In genomic region chr7:142537879-142538278, GRCm38 (mm10) we compare ENCODE assay signal across 8 mouse cellular contexts. TPM values are rescaled to one million over a fixed set of nuclear protein-coding genes. Genes with fewer than 3 reads are reported as not detected.
A peak's percentile ranks its signal among the peaks of the same experiment; 100 is the strongest.
DNase-seq lines count a peak whose midpoint lies in the region; ATAC-seq lines count a peak whose summit lies in the region.

No protein-coding gene starts in this region.

- H3K4me1 ChIP-seq in heart, embryonic 13.5 days = peaks cover 84% of the 10 kb centered on the region

- H3K9me3 ChIP-seq in heart, embryonic 13.5 days = no peaks in the 10 kb centered on the region

- no peak overlapping the region for H3K4me3 ChIP-seq in heart, embryonic 13.5 days

- WGBS in heart, embryonic 13.5 days = 10% methylated on average over 6 of the region's 6 CpGs

- peak overlapping the region; percentile 73 for H3K9ac ChIP-seq in heart, embryonic 13.5 days

- DNase-seq in urinary bladder, adult 2 months (ENCODE audit: low spot score) = peak; percentile 43
- DNase-seq in urinary bladder, postnatal 10 days (ENCODE audit: low spot score) = no peak
- DNase-seq in embryo, embryonic 10.5 days (ENCODE audit: low spot score) = peak; percentile 93
- peak; percentile 51 to 77 for DNase-seq in kidney, postnatal 25 days
- DNase-seq in lung, adult 18-20 months = peak; percentile 21 to 24
- peak; percentile 59 for DNase-seq in ovary, postnatal 36 days (ENCODE audit: low spot score)
- DNase-seq in thymus, postnatal 10 days (ENCODE audit: low spot score in 2 of 2) = peak; percentile 44 to 81

- H3K36me3 ChIP-seq in heart, embryonic 13.5 days = peaks cover 27% of the 10 kb centered on the region

- 0 out of 2 replicates have a peak overlapping the region, but pooled peaks have one; percentile 2 for H3K4me2 ChIP-seq in heart, embryonic 13.5 days

- H3K27ac ChIP-seq in heart, embryonic 13.5 days (replicated peaks) = peak overlapping the region; percentile 90

- no peaks in the 10 kb centered on the region for H3K27me3 ChIP-seq in heart, embryonic 13.5 days (replicated peaks)

- no peak for ATAC-seq in heart, embryonic 13.5 days (ENCODE audit: extremely low read depth, insufficient number of reproducible peaks, low FRiP score, low TSS enrichment)

RNA-seq across cellular contexts. Expression of gene Mrpl23, which starts 5.4 kb away (rescaled TPM):
- 76.2 and 102 TPM in 2 replicates for polyA plus RNA-seq in urinary bladder, adult 2 months (2012; rRNA removed)
- 15.6 and 17.7 TPM in 2 replicates for polyA plus RNA-seq in heart, embryonic 13.5 days (2015; fragmentation: Nextera tagmentation; extraction: Ambion mirVana)

RNA-seq across cellular contexts. Expression of gene Tnnt3, which starts 39.2 kb away (rescaled TPM):
- polyA plus RNA-seq in urinary bladder, adult 2 months (2012; rRNA removed) = 74.3 and 79.9 TPM in 2 replicates
- polyA plus RNA-seq in heart, embryonic 13.5 days (2015; fragmentation: Nextera tagmentation; extraction: Ambion mirVana) = 4.0 and 5.4 TPM in 2 replicates

Comparison
In these comparisons a context has a peak if more than half of its experiments do, and no peak if none do; other contexts are left out.
1. RNA of gene Tnnt3, which starts 39.2 kb away (polyA plus RNA-seq): 74.3 to 79.9 TPM in urinary bladder, adult 2 months; 4.0 to 5.4 TPM in heart, embryonic 13.5 days; every median in the first group is over 10 times any median in the second.